Mouse (Mus musculus): Measurements from ENCODE around the gene Tmem41b. TPM values are rescaled to one million over a fixed set of nuclear protein-coding genes. Genes with fewer than 3 reads are reported as not detected.

The Tmem41b gene
- 47.2 and 52.4 TPM in 2 replicates for polyA plus RNA-seq (2012; rRNA removed)

DNA sequence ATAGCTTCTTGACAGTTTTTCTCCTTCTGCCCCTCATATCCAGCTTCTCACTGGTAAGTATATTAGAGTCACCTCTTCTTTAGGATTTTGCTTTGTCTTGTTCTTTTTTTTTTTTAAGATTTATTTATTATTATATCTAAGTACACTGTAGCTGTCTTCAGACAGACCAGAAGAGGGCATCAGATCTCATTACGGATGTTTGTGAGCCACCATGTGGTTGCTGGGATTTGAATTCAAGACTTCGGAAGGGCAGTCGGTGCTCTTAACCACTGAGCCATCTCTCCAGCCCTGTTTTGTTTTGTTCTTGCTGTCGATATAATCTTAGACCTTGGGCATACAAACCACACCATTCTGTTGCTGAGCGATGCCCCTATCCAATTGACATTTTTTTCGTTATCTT, at the start of gene Tmem41b:
Gene Tmem41b, minus strand, starts transcription at position 155 of the 400 bp plus-strand sequence.
- DNase-seq (ENCODE audit: low read depth) = peak; percentile 38

DNA sequence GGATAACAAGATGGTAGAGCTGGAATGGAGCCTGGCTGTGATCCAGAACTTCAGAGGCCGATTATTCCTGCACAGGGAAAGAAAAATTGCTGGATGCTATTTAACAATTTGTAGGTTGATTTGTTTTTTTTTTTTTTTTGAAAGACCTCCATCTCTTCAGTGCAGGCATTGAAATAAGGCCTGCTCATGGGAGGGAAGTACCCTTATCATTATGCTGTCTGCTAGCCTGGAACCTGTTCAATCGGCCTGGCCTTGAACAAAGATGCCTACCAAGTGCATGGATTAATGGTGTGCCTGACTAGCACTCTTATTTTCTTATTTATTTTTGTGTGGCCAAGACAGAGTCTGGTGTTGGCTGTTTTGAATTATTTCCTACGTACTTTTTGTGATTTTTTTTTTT, 43.6 kb upstream of the Tmem41b start:
- TF ChIP-seq POLR2A (IDR thresholded peaks at IDR 0.05; ENCODE audit: borderline replicate concordance, extremely low read depth, insufficient read depth, insufficient read length, poor library complexity, severe bottlenecking) (no peak), CTCF (IDR thresholded peaks at IDR 0.05; ENCODE audit: borderline replicate concordance, extremely low read depth, insufficient read depth, insufficient read length) (no peak)
- peak; percentile 3 for DNase-seq (ENCODE audit: low read depth)

DNA sequence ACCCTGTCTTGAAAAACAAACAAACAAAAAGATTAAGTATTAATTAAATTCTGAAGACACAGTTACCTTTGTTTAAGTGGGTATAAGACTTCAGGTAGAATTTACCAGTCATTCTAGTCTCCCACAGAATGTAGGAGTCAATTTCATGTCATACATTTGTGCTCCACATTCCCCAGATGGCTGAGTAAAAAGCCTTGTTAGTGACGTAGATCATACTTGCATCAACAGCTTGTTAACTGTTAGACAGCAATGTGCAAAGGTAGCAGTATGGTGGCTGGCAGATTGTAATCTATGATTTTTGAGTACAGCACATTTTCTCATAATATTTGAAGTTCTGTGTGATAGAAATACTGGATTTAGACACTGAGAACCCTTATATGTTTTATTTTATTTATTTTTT, 42.1 kb upstream of the Tmem41b start:
- TF ChIP-seq POLR2A (IDR thresholded peaks at IDR 0.05; ENCODE audit: borderline replicate concordance, extremely low read depth, insufficient read depth, insufficient read length, poor library complexity, severe bottlenecking) (no peak), CTCF (IDR thresholded peaks at IDR 0.05; ENCODE audit: borderline replicate concordance, extremely low read depth, insufficient read depth, insufficient read length) (no peak)
- peak; percentile 50 for DNase-seq (ENCODE audit: low read depth)

DNA sequence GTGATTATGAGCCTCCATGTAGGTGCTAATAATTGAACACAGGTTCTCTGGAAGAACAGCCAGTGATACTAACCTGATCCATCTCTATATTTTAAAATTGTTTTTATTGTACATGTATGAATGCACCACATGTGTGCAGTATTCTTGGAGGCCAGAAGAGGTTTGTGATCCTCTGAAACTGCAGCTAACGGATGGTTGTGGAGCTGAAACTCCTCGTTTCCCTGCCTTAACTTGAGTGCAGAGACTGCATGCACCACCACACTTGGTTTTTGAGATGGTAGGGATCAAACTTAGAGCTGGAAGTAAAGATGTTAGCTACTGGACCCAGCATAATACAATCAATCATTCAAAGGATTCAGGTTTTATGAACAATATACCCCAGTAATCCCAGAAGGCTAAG, 39.9 kb upstream of the Tmem41b start:
- no peak for TF ChIP-seq CTCF (IDR thresholded peaks at IDR 0.05; ENCODE audit: borderline replicate concordance, extremely low read depth, insufficient read depth, insufficient read length)
- DNase-seq (ENCODE audit: low read depth) = no peak

DNA sequence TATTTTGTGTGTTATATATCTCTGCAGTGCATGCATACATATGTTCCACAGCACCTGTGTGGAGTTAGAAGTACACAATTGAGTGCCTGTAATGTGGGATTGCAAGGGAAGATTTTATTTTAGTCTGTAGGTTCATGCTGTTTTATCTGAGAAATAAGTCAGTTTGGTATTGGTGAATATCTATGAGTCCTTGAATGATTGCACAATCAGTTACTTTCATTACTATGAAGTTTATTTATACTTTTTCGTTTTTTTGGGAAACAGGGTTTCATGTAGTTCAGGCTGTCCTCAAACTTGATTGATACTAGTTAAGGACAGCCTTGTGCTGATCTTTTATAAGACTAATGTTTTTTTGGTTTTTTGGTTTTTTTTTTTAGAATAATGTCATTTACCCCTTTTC, 36.8 kb upstream of the Tmem41b start:
- no peak for DNase-seq (ENCODE audit: low read depth)
- TF ChIP-seq POLR2A (IDR thresholded peaks at IDR 0.05; ENCODE audit: borderline replicate concordance, extremely low read depth, insufficient read depth, insufficient read length, poor library complexity, severe bottlenecking) (no peak), CTCF (IDR thresholded peaks at IDR 0.05; ENCODE audit: borderline replicate concordance, extremely low read depth, insufficient read depth, insufficient read length) (no peak)

DNA sequence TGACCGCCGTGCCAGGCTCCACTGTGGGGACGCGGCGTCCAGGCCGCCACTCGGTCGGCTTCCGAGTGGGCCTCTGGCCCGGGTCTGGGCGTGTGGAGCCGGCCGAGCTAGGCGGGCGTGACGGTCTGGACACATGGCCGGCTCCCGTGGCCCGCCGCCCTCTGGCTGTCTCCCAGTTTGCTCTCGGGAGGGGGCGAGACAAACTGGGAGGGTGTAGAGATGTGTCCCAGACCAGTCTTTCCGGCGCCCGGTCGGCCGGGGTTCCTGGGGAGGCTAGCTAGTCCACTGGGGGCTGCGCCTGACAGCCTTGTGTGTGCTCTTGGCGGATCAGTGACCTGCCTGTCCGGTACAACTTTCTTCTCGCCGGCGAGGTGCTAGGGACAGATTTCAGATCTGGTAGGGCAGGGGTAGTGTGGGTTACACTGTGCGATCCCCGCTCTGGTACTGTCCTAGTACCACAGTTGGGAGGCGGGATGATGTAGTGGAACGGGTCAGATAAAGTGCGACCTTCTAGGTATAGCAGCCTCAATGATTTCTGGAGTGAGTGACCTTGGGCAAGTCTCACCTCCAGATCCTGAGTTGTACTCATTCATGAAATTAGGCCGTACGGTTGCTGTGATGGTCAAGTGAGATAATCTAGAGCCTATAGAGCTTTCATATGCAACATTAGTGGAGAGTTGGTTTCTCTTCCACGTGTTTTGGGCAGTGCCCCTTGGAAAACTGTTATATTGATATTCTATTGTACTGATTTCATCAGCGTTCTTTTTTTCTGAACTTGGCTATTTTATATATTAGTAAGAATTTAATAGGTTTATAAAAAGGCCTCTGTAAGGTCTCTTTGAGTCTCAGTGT, 32.1 kb upstream of the Tmem41b start:
- TF ChIP-seq POLR2A (IDR thresholded peaks at IDR 0.05; ENCODE audit: borderline replicate concordance, extremely low read depth, insufficient read depth, insufficient read length, poor library complexity, severe bottlenecking) (no peak), CTCF (IDR thresholded peaks at IDR 0.05; ENCODE audit: borderline replicate concordance, extremely low read depth, insufficient read depth, insufficient read length) (no peak)
- no peak for DNase-seq (ENCODE audit: low read depth)

DNA sequence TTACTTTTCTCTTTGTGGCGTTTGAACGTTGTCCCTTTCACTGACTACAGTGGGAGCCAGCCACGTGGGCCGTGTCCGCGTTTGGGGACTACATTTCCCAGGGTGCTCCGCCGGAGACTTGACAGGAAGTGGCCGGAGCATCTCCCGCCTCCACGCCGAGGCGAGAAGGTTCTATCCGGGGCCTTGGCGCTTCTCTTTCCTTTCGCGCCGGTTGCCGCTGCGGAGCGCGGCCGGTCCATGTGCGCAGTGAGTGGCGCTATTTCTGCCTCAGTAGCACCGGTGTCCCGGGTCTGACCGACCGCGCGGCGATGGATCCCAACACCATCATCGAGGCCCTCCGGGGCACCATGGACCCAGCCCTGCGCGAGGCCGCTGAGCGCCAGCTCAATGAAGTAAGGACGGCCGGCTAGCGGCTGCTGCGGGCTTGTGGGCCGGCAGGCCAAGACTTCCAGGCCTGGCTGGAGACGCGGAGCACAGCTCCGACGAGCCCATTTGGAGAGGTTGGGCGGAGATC, 31.4 kb upstream of the Tmem41b start, which contains the start of gene Ipo7:
Gene Ipo7, plus strand, starts transcription at position 158 of the 514 bp plus-strand sequence.
- TF ChIP-seq POLR2A (IDR thresholded peaks at IDR 0.05; ENCODE audit: borderline replicate concordance, extremely low read depth, insufficient read depth, insufficient read length, poor library complexity, severe bottlenecking) (peak; percentile 60; the same call in 1 of the 2 replicates), CTCF (IDR thresholded peaks at IDR 0.05; ENCODE audit: borderline replicate concordance, extremely low read depth, insufficient read depth, insufficient read length) (no peak)
- peak; percentile 97 for DNase-seq (ENCODE audit: low read depth)

DNA sequence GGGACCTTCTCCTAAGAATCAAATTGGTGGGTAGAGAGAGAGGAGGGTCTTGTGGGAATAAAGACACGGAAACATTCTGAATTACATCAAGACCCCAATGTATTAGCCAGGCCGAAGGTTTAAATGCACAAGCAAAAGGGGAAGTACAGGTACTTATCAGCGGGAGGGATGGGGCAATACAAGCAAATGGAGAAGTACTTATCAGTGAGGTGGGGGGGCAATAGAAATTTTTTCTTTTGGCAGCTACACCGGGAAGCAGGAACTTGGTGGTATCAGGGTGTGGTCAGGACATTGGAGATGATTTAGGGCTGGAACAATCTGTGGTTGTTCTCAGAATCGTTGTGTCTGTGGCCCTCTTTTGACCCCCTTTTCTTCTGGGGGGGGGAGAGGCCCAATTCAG, 27.5 kb upstream of the Tmem41b start:
- TF ChIP-seq POLR2A (IDR thresholded peaks at IDR 0.05; ENCODE audit: borderline replicate concordance, extremely low read depth, insufficient read depth, insufficient read length, poor library complexity, severe bottlenecking) (no peak), CTCF (IDR thresholded peaks at IDR 0.05; ENCODE audit: borderline replicate concordance, extremely low read depth, insufficient read depth, insufficient read length) (no peak)
- no peak for DNase-seq (ENCODE audit: low read depth)

DNA sequence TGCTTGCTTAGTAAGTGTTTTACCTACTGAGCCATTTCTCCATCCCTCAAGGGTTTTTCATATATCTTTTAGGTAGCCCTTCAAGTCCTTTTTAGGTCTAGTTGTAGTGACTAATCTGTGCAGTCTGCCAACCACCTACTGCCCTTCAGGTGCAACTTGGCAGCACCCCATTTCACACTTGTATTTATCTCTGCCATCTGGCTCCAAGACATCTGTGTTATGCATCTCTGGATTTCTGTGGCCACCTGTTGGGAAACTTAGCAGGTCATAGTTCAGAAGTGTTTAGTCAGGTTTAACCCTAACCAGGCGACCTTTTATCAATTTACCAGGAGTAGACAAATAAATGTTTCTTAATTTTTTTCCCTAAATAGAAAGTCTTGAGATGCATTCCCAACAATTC, 24.7 kb upstream of the Tmem41b start:
- TF ChIP-seq CTCF (IDR thresholded peaks at IDR 0.05; ENCODE audit: borderline replicate concordance, extremely low read depth, insufficient read depth, insufficient read length) (no peak), POLR2A (IDR thresholded peaks at IDR 0.05; ENCODE audit: borderline replicate concordance, extremely low read depth, insufficient read depth, insufficient read length, poor library complexity, severe bottlenecking) (no peak)
- DNase-seq (ENCODE audit: low read depth) = no peak

DNA sequence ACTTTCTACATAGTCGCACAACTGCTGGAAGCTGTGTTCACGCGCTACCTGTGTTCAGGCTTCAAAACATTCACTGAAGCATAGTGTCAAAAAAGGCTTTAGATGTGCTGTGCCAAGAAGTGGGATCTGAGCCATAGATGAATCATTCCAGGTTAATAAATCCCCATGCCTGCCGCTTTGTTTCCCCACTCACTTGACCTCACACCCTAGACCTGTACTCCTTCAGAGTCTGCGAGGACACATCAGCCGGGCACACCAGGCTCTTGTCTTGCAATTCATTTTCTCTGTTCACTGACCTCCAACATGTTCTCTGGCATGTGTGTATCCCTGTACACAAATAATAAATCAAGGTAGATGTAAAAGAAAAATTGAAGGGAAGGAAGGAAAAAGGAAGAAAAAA, 22.4 kb upstream of the Tmem41b start:
- TF ChIP-seq CTCF (IDR thresholded peaks at IDR 0.05; ENCODE audit: borderline replicate concordance, extremely low read depth, insufficient read depth, insufficient read length) = no peak
- TF ChIP-seq POLR2A (IDR thresholded peaks at IDR 0.05; ENCODE audit: borderline replicate concordance, extremely low read depth, insufficient read depth, insufficient read length, poor library complexity, severe bottlenecking) = no peak
- no peak for DNase-seq (ENCODE audit: low read depth)

DNA sequence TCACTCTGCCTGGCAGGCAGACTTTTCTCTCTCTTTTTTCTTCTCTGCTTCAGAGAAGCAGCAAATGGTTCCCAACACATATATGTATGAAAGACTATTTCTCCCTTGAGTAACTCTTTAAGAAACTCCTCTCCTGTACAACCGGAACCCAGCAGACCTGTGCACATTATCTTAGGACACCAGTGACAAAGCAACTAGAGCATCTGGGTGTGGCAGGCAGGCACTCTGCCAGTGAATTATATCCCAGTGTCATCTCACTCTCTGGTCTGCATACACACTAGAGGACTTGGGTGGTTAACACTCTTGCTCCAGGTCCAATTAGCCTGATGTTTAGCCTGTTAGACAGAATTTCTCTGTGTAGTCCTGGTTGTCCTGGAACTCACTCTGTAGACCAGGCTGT, 21.8 kb upstream of the Tmem41b start:
- no peak for DNase-seq (ENCODE audit: low read depth)
- TF ChIP-seq CTCF (IDR thresholded peaks at IDR 0.05; ENCODE audit: borderline replicate concordance, extremely low read depth, insufficient read depth, insufficient read length) (no peak), POLR2A (IDR thresholded peaks at IDR 0.05; ENCODE audit: borderline replicate concordance, extremely low read depth, insufficient read depth, insufficient read length, poor library complexity, severe bottlenecking) (no peak)

DNA sequence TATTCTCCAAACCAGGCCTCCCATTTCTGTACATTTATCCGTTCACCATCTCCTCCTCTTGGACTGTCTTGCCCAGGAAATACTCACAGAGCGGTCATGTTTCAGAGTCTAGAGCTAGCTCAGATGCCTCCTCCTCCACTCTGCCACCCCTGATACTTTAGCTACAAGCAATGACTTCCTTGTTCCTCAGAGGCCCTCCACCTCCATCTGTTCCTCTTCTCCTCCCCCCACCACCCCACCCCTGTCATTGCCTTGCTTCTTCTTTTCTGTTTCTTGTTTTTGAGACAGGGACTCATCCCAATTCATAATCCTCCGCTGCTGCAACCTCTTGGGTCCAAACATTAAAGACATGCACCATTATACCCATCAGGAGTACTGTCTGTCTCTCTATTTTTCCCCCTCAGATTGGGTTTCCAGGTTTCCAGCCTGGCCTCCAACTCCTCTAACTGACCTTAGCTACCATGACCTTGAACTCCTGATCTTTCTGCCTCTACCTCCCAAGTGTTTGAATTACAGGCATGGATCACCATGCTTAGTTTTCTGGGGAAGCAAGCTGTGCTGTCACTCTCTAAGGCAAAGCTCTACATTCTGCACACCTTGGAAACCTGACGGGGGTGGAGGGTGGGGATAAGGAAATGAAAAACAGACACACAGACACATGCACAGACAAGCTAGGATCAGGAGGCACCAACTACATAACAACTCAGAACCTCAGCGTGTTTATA, 19.9 kb upstream of the Tmem41b start:
- TF ChIP-seq CTCF (IDR thresholded peaks at IDR 0.05; ENCODE audit: borderline replicate concordance, extremely low read depth, insufficient read depth, insufficient read length) (no peak), POLR2A (IDR thresholded peaks at IDR 0.05; ENCODE audit: borderline replicate concordance, extremely low read depth, insufficient read depth, insufficient read length, poor library complexity, severe bottlenecking) (no peak)
- DNase-seq (ENCODE audit: low read depth) = no peak
